Mouse (Mus musculus) activated CD4-positive, CD25-positive, alpha-beta regulatory T cell, adult 4 months (primary cell): ENCODE data around the gene Meox1. TPM values are rescaled to one million over a fixed set of nuclear protein-coding genes. Genes with fewer than 3 reads are reported as not detected.

ENCODE experiments used
- ATAC-seq: one replicate; pipeline ENCODE4 v1.8.0; 2017
- polyA plus RNA-seq, 2 experiments: library from polyadenylated mRNA; unstranded; fragments of 100-300 nt; shearing (Covaris generic); gene quantifications; one replicate each; pipeline ENCODE4 v1.2.1; 2017

Gene Meox1
- polyA plus RNA-seq, 2 experiments from 2014 or later, result not detected

GRCm38 (mm10) chr11:101849286-101849685 is 44.9 kb downstream of the Meox1 start:
- ATAC-seq, result no peak

DNA sequence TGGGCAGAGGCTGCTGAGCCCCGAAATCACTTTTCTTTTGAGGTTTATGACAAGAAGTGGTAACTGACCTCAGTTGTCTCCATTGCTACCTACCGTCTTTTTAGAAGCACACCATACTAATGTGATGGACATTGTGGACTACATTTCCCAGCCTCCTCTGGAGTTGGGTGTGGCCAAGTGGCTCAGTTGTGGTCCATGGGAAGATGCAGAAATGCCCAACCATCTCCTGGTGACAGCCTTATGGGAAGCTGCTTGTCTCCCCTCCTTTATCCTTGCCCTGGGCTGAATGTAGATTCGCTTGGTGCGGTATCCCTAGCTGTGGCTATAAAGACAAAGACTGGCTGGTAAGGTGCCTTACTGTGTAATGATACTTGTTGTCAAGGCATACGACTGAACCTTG is 46.7 kb downstream of the Meox1 start:
- ATAC-seq, result no peak

DNA sequence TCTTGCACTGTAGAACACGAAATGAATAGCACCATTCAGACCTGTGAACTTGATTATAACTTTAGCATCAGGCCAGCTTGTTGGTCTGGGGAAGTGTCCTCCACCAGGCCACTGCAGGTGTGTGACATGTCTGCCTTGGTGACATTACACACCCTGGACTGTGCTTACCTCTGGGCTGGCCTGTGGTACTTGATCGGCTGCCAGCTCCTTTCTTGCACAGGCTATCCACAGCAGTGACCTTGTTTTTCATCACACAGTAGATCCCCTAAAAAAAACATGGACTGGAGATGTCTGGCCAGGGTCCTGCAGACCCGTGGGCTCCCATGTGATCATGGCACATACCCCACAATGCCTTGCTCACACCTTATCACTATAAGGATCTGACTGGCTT is 51.4 kb downstream of the Meox1 start:
- no peak for ATAC-seq

DNA sequence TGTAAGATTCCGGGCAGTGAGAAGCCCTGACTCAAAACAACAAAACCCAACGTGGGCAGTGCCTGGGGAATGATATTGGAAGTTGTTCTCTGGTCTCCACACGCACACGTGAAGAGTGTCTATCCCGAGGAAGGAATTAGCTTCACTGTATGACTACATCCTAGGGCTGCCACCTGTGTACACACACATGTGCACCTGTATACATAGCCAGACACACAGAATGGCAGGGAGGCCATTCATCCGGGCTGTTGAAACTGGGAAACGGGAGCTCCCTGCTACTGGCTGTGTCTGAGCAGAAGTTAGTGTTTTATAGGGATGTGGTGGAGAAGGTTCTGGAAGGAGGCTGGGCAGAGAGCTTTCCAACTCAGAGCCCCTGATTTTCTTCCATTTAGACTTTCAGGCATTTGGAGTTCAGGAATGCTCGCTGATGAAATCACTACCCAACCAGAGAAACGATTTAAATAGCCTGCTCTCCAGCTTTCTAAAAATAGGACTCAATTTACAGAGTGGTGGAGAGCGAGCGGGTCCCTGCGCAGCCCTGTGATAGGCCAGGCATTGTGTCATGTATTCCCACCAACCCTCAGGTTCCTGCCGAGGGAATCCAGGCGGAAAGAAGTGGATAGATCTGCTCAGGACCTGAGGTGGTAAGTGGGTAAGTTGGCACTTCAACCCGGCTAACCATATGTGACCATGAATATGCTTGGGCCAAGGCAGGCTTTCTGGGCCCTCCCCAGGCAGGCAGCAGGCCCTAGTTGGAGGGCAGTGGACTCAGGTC is 52.0 kb downstream of the Meox1 start:
- no peak for ATAC-seq

GRCm38 (mm10) chr11:101840405-101840804 is 53.8 kb downstream of the Meox1 start:
- no peak for ATAC-seq

DNA sequence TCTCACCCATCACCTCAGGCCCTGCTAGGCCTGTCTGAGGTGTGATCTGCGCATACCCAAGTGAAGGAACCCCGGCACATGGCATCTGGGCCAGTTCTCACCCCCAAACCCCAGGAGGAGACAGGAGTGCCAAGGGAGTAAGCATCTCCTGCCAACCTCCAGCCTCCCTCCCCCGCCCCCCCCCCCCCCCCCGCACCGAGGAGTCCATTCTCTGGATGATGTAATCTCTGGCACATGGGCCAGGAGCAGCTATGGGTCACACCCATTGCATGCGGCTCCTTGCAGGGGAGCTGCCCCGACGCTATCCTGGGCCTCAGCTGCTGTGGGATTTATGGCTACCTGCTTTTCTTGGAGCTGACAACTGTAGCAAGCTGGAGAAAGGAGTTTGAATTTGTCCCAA is 54.7 kb downstream of the Meox1 start:
- ATAC-seq, result no peak

- ATAC-seq, result no peak
Measured at GRCm38 (mm10) chr11:101832001-101832400, 62.2 kb downstream of the Meox1 start.

DNA sequence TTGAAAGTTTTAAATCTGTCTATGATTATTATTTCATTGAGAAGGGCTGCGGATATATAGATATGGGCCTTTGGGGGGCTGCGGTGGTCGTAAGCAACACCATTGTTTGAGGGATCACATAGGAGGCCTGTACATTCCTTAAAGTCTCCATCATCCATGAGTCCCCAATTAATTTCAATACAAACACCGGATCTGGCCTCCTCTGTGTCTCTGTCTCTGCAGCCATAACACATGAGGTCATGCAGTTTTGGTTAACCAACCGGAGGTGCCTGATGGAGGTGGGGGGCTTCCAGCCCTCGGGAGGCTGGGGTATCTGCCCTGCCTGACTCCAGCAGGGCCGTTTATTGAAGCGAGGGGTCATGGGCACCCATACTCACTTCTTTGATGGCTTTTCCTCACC is 63.6 kb downstream of the Meox1 start:
- ATAC-seq, result no peak

DNA sequence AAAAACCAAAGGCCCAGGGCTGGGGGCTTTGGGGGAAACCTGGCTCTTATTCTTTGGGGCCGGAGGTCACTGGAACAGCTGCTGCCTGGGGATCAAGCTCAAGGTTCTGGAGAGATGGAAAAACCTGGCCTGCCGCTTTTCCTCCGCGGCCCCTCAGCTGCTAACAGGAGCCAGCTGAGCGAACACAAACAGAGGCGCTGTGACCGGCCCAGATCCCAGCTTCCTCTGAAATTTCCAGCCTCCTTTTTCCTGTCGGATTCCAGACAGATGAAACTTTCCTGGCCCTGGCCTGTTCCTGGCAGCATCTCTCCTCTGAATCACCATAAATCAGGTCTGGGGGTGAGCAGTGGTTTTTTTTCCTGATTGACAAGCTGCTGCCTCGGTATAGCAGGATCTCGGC is 64.1 kb downstream of the Meox1 start:
- no peak for ATAC-seq

DNA sequence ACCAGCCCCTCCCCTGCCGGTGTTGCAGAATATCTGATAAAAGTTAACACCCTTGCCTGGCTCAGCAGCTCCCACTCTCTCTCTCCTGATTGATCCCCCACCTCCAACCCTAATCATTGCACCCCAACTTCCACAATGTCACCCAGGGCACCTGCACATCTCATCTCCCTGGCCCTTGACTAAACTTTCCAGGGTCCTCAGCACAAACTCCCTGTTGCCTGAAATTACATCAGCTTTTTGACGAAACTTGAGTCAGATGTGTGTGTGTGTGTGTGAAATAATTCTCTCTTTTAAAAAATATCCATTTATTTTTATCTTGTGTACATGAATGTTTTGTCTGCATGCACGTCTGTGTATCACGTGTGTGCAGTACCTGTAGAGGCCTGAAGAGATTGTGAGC is 65.5 kb downstream of the Meox1 start:
- no peak for ATAC-seq

Other genes with a start within 250 kb of the Meox1 start
- under 1 TPM; 0.32 to 0.36 TPM for gene Arl4d, start 228.8 kb downstream of the Meox1 start, polyA plus RNA-seq
- gene Dhx8, start 161.5 kb downstream of the Meox1 start, polyA plus RNA-seq, result 10 to 100 TPM; 23.6 to 25.5 TPM
- 1 to 10 TPM in 1 of 2 experiments, not detected in 1; 1.0 TPM for gene Etv4, start 109.0 kb downstream of the Meox1 start, polyA plus RNA-seq
- gene Sost, start 72.6 kb upstream of the Meox1 start, polyA plus RNA-seq, result not detected
- not detected for gene Cfap97d1, start 89.9 kb upstream of the Meox1 start, polyA plus RNA-seq
- gene Dusp3, start 92.6 kb upstream of the Meox1 start, polyA plus RNA-seq, result 1 to 10 TPM; 1.3 to 1.9 TPM
- under 1 TPM in 1 of 2 experiments, not detected in 1; 0.36 TPM for gene Mpp3, start 134.1 kb upstream of the Meox1 start, polyA plus RNA-seq
- under 1 TPM in 1 of 2 experiments, not detected in 1; 0.13 TPM for gene Cd300lg, start 147.1 kb upstream of the Meox1 start, polyA plus RNA-seq
- 1 to 10 TPM; 2.5 to 3.7 TPM for gene Mpp2, start 194.1 kb upstream of the Meox1 start, polyA plus RNA-seq
- not detected for gene Ppy, start 206.9 kb upstream of the Meox1 start, polyA plus RNA-seq
- not detected for gene Pyy, start 213.5 kb upstream of the Meox1 start, polyA plus RNA-seq